Mouse (Mus musculus): ENCODE measurements around the gene Irf8.
"Not testable (repeated sequence)": the region's sequence is repeated elsewhere in the genome, so short reads cannot be mapped to it uniquely, and the experiment has no call there.

The Irf8 gene

GRCm38 (mm10) chr8:120724096-120724495 lies 12.1 kb upstream of the Irf8 start:
- not testable (repeated sequence) for DNase-seq

GRCm38 (mm10) chr8:120724816-120725575 lies 11.2 kb upstream of the Irf8 start:
- peak; percentile 57 to 69 for DNase-seq

GRCm38 (mm10) chr8:120725576-120725950 lies 10.6 kb upstream of the Irf8 start:
- DNase-seq = no peak

- no peak for DNase-seq
Measured at GRCm38 (mm10) chr8:120726051-120726450, 10.1 kb upstream of the Irf8 start.

- DNase-seq = no peak
Measured at GRCm38 (mm10) chr8:120728488-120729160, 7.5 kb upstream of the Irf8 start.

- DNase-seq = no peak
Measured at GRCm38 (mm10) chr8:120731582-120731981, 4.6 kb upstream of the Irf8 start.

- peak; percentile 73 to 75 for DNase-seq
Measured at GRCm38 (mm10) chr8:120732068-120732467, 4.1 kb upstream of the Irf8 start.

GRCm38 (mm10) chr8:120736486-120736885 lies 328 bp downstream of the Irf8 start:
- peak; percentile 47 to 67 for DNase-seq

GRCm38 (mm10) chr8:120737166-120737565 lies 1.0 kb downstream of the Irf8 start:
- DNase-seq = no peak

- no peak for DNase-seq
Measured at GRCm38 (mm10) chr8:120738771-120739170, 2.6 kb downstream of the Irf8 start.

GRCm38 (mm10) chr8:120739526-120739925 lies 3.4 kb downstream of the Irf8 start:
- DNase-seq = no peak

GRCm38 (mm10) chr8:120740579-120740978 lies 4.4 kb downstream of the Irf8 start:
- DNase-seq = no peak

GRCm38 (mm10) chr8:120741001-120741400 lies 4.8 kb downstream of the Irf8 start:
- DNase-seq = no peak

GRCm38 (mm10) chr8:120741815-120742530 lies 5.8 kb downstream of the Irf8 start:
- no peak for DNase-seq

GRCm38 (mm10) chr8:120743149-120743897 lies 7.2 kb downstream of the Irf8 start:
- peak; percentile 47 to 50 for DNase-seq

GRCm38 (mm10) chr8:120743898-120744290 lies 7.7 kb downstream of the Irf8 start:
- DNase-seq = no peak

GRCm38 (mm10) chr8:120744448-120744847 lies 8.3 kb downstream of the Irf8 start:
- DNase-seq = no peak

- DNase-seq = no peak
Measured at GRCm38 (mm10) chr8:120745226-120745625, 9.1 kb downstream of the Irf8 start.

GRCm38 (mm10) chr8:120746007-120746701 lies 10.0 kb downstream of the Irf8 start:
- DNase-seq = no peak

GRCm38 (mm10) chr8:120747286-120747685 lies 11.1 kb downstream of the Irf8 start:
- DNase-seq = peak in 1 of 2 experiments; percentile 39

- peak; percentile 66 to 82 for DNase-seq
Measured at GRCm38 (mm10) chr8:120750616-120751015, 14.5 kb downstream of the Irf8 start.

All from kidney, adult 8-10 months (tissue).